Mouse (Mus musculus) E14TG2a.4 (cell line): Measurements from ENCODE around the gene Cbx8.

Experiments
- CTCF ChIP-seq: conservative IDR thresholded peaks from 2 replicates; pipeline ENCODE4 v1.5.1; 2014; ENCODE audit warnings: low read length
- NANOG ChIP-seq: IDR thresholded peaks from 2 replicates; pipeline ENCODE4 v1.6.1; 2014; ENCODE audit warnings: borderline replicate concordance, low read length, mixed read lengths

DNA sequence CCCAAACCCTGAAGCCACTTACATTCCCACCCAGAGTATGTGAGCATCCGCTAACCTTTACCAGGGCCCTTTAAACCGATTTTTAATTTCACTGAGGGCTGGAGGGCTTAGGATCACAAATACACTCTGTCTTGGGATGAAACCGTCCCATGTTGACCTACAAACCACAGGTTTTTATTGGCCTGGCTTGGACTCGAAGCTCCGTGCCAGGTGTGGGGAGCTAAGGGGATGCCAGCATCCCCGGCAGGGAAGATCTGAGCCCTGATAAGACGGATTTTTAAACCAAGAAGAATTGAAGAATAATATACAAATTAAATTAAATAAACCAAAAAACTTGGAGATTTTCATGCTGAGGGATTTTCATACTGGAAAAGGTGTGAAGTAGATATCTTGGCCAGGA lies 26.3 kb downstream of the Cbx8 start:
- TF ChIP-seq CTCF, result no peak
- no peak for TF ChIP-seq NANOG
